Mouse (Mus musculus) heart, embryonic 15.5 days (tissue): Measurements from ENCODE around the gene Erp44. TPM values are rescaled to one million over a fixed set of nuclear protein-coding genes. Genes with fewer than 3 reads are reported as not detected.

Source experiments
- ATAC-seq: fragments of 200-750 bp; cut with Nextera tagmentation; replicated peaks from 2 replicates; pipeline ENCODE4 v1.8.0; 2017; ENCODE audit warnings: low read depth, moderate TSS enrichment; ENCODE audit not compliant: insufficient number of reproducible peaks, insufficient read depth, low FRiP score
- H3K27ac ChIP-seq: fragments of 300-500 bp; sonication (generic); 2 replicates; pipeline ENCODE4 v1.5.1; 2015; ENCODE audit warnings: mild to moderate bottlenecking, inconsistent platforms
- H3K27me3 ChIP-seq: fragments of 300-500 bp; sonication (generic); 2 replicates; pipeline ENCODE4 v1.6.1; 2015; ENCODE audit warnings: inconsistent platforms
- H3K36me3 ChIP-seq: fragments of 300-500 bp; sonication (generic); 2 replicates; pipeline ENCODE4 v1.6.1; 2015; ENCODE audit warnings: mild to moderate bottlenecking, inconsistent platforms
- H3K4me1 ChIP-seq: fragments of 300-500 bp; sonication (generic); replicated peaks from 2 replicates; pipeline ENCODE4 v1.6.1; 2015; ENCODE audit warnings: inconsistent platforms
- H3K4me2 ChIP-seq: fragments of 300-500 bp; sonication (generic); 2 replicates; pipeline ENCODE4 v1.6.1; 2015; ENCODE audit warnings: inconsistent platforms, mild to moderate bottlenecking, moderate library complexity
- H3K4me3 ChIP-seq: fragments of 300-500 bp; sonication (generic); 2 replicates; pipeline ENCODE4 v1.5.1; 2015; ENCODE audit warnings: mild to moderate bottlenecking, inconsistent platforms
- H3K9ac ChIP-seq: fragments of 300-500 bp; sonication (generic); 2 replicates; pipeline ENCODE4 v1.6.1; 2015; ENCODE audit warnings: mild to moderate bottlenecking, inconsistent platforms
- H3K9me3 ChIP-seq: fragments of 300-500 bp; sonication (generic); replicated peaks from 2 replicates; pipeline ENCODE4 v1.6.1; 2016; ENCODE audit warnings: inconsistent platforms
- WGBS: fragments of 180-500 bp; shearing (Covaris S2); methylation state at CpG from one replicate; pipeline ENCODE4 v1.1.7; 2015; ENCODE audit warnings: mixed read lengths; 5-methylcytosine and 5-hydroxymethylcytosine counted together
- polyA plus RNA-seq: library from polyadenylated mRNA; unstranded; fragments of >200 nt; fragmentation: Nextera tagmentation; extraction: Ambion mirVana; gene quantifications from 2 replicates; pipeline ENCODE4 v1.2.1, GENCODE M21; 2015

Gene Erp44
- 54.9 and 55.7 TPM in 2 replicates for polyA plus RNA-seq

DNA sequence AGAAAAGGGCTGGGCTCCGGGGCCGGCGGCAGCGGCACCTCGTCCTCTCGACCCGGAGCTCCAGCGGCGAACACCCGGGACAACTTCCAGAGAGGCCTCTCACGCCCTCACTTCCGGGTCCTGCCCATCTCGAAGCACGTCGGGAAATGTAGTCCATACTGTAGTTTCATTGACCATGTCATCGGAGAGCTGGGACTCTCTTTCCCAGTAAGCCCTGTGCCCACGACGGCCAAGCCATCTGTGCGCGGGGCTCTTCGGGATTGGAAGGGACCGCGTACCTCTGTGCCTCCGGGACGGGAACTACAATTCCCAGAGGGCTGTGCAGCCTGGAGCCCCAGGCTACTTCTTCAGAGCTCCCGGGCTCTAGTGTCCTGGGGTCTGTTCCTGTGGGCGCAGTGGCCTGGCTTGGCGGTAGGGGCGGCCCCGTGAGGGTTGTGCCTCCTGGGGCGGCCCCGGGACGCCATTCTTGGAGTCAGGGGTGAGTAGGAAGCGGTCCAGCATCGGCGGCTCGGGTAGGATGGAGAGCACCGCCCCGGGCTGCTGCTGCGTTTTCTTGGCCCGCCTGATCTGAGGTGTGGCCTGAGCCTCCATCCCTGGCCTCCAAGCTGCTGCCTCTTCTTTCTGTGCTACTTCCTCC lies at the start of gene Erp44, which contains the start of gene Invs:
Erp44 (minus strand) TSS at position 61 of the 637 bp plus-strand sequence.
Invs (plus strand) TSS at position 263 of the 637 bp plus-strand sequence.
- H3K4me3 ChIP-seq: peak within 1 kb of the TSS; percentile 79
- H3K4me2 ChIP-seq: peak within 1 kb of the TSS; percentile 80
- peak within 1 kb of the TSS; percentile 80 for H3K9ac ChIP-seq
- WGBS: under 1% methylated on average over 41 of the region's 41 CpGs
- peak; percentile 100 for ATAC-seq
- no peaks in the 10 kb centered on the region for H3K36me3 ChIP-seq
- no peaks in the 10 kb centered on the region for H3K9me3 ChIP-seq
- H3K4me1 ChIP-seq: peaks cover 11% of the 10 kb centered on the region
- peak within 1 kb of the TSS; percentile 76 for H3K27ac ChIP-seq
- no peaks in the 10 kb centered on the region for H3K27me3 ChIP-seq

DNA sequence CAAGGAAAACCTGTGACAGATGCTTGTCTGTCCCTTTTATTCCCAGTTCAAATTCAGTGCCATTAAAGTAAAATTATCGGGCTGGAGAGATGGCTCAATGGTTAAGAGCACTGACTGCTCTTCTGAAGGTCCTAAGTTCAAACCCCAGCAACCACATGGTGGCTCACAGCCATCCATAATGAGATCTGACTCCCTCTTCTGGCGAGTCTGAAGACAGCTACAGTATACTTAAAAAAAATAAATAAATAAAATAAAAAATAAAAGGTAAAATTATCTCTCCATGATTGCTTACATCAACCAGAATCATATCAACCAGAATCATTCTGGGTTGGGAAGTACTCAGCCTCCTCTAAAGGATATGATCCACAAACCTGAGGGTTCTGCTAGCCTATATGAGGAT lies 48.7 kb upstream of the Erp44 start:
- H3K27me3 ChIP-seq: no peaks in the 10 kb centered on the region
- no peak overlapping the region for H3K4me3 ChIP-seq
- H3K27ac ChIP-seq: no peak overlapping the region
- no peak overlapping the region for H3K9ac ChIP-seq
- no peaks in the 10 kb centered on the region for H3K36me3 ChIP-seq
- 71% methylated on average over 2 of the region's 2 CpGs for WGBS
- no peaks in the 10 kb centered on the region for H3K9me3 ChIP-seq
- H3K4me2 ChIP-seq: no peak overlapping the region
- no peaks in the 10 kb centered on the region for H3K4me1 ChIP-seq
- no peak for ATAC-seq

DNA sequence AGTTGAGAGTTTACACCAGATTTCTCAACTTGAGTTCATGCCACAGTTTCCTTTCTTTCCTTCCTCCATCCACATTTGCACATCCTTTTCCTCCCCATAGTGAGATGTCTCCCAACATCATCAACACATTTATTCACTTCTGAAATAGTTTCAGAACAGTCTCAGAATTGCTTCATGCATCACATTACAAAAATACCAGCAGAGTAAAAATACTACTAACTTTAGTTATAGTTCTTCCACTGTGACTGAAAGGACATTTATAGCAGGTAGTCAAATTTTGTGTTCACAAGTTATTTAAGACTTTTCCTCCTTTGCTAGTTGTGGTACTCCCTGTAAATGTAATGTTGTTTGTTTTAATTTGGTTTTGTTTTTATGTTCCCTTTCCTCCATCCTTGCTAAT lies 47.8 kb upstream of the Erp44 start:
- no peak overlapping the region for H3K4me3 ChIP-seq
- H3K9ac ChIP-seq: no peak overlapping the region
- no peak overlapping the region for H3K4me2 ChIP-seq
- H3K27me3 ChIP-seq: no peaks in the 10 kb centered on the region
- H3K36me3 ChIP-seq: no peaks in the 10 kb centered on the region
- no peaks in the 10 kb centered on the region for H3K4me1 ChIP-seq
- ATAC-seq: no peak
- H3K9me3 ChIP-seq: no peaks in the 10 kb centered on the region
- no peak overlapping the region for H3K27ac ChIP-seq

DNA sequence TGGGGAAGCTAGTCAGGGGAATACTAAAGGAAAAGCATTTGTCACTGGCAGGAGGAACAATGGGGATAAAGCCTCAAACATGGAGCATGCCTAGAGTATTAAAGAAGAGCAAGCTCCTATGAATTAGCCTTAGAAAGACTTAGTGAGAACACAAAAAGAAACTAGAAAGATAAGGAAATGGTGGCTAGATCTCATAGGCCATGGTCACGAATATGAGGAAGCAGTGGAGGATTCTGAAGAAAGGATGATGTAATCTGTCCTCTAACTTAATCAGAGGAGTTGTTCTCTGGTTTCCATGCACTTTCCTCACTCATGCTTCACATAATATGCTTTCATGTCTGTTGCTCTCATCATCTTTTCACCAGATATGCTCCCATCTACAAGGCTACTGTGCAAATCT lies 42.7 kb upstream of the Erp44 start:
- no peaks in the 10 kb centered on the region for H3K36me3 ChIP-seq
- no peaks in the 10 kb centered on the region for H3K9me3 ChIP-seq
- no peak for ATAC-seq
- no peak overlapping the region for H3K4me3 ChIP-seq
- H3K9ac ChIP-seq: no peak overlapping the region
- H3K4me2 ChIP-seq: no peak overlapping the region
- H3K27ac ChIP-seq: no peak overlapping the region
- no peaks in the 10 kb centered on the region for H3K4me1 ChIP-seq
- H3K27me3 ChIP-seq: no peaks in the 10 kb centered on the region
- 48% methylated on average over 1 of the region's 1 CpGs for WGBS

DNA sequence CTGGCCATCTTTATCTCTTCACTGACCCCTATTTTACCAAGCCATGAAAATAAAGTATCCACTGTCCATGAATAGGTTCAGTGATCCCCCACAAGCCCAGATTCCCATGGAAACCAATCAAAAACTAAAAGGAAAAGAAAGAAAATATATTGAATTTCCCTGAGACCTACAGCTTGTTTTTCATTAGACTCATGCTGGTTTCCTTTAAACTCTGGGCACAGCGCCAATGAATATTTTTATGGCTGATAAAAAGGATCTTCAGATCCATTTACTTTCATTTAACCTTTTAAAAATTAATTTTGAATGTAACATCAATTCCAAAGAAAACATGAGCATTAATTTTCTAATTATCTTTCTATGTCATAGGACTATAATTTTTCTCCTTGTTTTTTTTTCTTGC lies 41.9 kb upstream of the Erp44 start:
- Histone ChIP-seq H3K4me1 (no peaks in the 10 kb centered on the region), H3K9me3 (no peaks in the 10 kb centered on the region), H3K4me2 (no peak overlapping the region), H3K9ac (no peak overlapping the region), H3K27me3 (no peaks in the 10 kb centered on the region), H3K27ac (no peak overlapping the region), H3K36me3 (no peaks in the 10 kb centered on the region), H3K4me3 (no peak overlapping the region)
- 68% methylated on average over 1 of the region's 1 CpGs for WGBS
- ATAC-seq: no peak

DNA sequence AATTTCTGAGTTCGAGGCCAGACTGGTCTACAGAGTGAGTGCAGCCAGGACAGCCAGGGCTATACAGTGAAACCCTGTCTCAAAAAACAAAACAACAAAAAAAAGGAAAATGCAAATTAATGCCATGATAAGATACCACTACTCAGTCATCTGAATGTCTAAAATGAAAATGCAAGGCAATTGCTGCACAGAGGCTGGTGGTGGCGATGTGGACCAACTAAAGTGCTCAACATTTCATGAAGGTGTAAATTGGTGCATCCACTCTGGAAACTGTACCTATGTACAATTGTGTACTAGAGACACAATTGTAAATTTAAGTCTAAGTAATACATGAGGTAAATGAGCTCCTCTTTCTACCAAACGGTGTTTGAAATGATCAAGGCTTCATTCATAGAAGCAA lies 36.7 kb upstream of the Erp44 start:
- no peak overlapping the region for H3K4me3 ChIP-seq
- no peaks in the 10 kb centered on the region for H3K27me3 ChIP-seq
- H3K4me2 ChIP-seq: no peak overlapping the region
- 84% methylated on average over 3 of the region's 3 CpGs for WGBS
- no peaks in the 10 kb centered on the region for H3K36me3 ChIP-seq
- no peak for ATAC-seq
- no peaks in the 10 kb centered on the region for H3K4me1 ChIP-seq
- H3K9ac ChIP-seq: no peak overlapping the region
- H3K27ac ChIP-seq: no peak overlapping the region
- H3K9me3 ChIP-seq: no peaks in the 10 kb centered on the region

DNA sequence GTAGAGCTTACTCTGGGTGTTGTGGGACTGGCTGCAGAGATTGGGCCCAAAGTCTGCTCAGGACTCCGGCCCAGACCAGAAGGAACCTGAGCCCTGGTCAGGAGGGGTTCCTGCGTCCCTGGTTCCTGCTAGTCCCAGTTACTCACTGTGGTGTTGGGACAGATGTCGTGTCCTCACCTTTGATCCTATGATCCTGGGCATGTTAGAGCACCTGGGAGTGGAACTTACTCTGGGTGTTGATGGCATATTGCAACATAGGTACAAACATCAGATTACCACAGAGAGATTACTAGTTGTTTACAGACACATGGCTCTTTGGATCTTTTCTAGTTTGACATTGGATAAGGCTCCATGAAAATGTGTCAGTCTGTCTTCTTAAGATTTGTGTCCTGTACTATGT lies 35.5 kb upstream of the Erp44 start:
- Histone ChIP-seq H3K4me3 (no peak overlapping the region), H3K4me1 (no peaks in the 10 kb centered on the region), H3K27ac (no peak overlapping the region), H3K27me3 (no peaks in the 10 kb centered on the region), H3K9me3 (no peaks in the 10 kb centered on the region), H3K4me2 (no peak overlapping the region), H3K36me3 (0 out of 2 replicates have a peak, but pooled peaks cover 4% of the 10 kb centered on the region), H3K9ac (no peak overlapping the region)
- 73% methylated on average over 3 of the region's 3 CpGs for WGBS
- no peak for ATAC-seq

DNA sequence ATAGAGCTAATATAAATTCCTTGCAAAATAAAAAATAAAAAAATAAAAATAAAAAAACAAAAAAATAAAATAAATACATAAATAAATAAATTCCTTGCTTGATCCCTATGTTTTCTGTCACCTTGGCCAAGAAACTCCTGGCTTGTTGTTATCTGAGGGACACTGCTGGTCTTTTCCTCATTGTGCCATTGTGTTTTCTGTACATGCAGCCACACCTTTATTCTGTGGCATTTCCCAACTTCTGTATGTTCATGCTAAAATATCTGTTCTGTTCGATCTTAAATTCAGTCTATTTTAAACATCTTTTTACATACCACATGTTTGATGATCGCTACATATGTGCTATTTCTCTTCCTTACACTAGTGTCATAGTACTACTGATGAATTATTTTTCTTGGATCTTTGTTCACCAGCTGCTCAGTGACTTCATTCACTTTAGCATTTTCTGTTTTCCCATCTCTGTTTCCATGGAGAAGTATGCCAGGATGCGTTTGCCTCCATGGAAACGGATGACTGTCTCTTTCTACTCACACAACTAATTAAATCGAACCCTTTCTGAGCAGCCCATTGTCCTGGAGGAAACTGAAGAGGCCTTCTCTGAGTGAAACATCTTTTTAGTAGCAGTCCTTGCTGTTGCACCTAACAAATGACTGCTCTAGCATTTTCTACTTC lies 7.9 kb upstream of the Erp44 start:
- no peak overlapping the region for H3K27ac ChIP-seq
- no peak overlapping the region for H3K9ac ChIP-seq
- no peaks in the 10 kb centered on the region for H3K9me3 ChIP-seq
- ATAC-seq: no peak
- H3K27me3 ChIP-seq: no peaks in the 10 kb centered on the region
- WGBS: 83% methylated on average over 5 of the region's 5 CpGs
- H3K4me2 ChIP-seq: no peak overlapping the region
- H3K36me3 ChIP-seq: 0 out of 2 replicates have a peak, but pooled peaks cover 3% of the 10 kb centered on the region
- no peaks in the 10 kb centered on the region for H3K4me1 ChIP-seq
- H3K4me3 ChIP-seq: no peak overlapping the region

DNA sequence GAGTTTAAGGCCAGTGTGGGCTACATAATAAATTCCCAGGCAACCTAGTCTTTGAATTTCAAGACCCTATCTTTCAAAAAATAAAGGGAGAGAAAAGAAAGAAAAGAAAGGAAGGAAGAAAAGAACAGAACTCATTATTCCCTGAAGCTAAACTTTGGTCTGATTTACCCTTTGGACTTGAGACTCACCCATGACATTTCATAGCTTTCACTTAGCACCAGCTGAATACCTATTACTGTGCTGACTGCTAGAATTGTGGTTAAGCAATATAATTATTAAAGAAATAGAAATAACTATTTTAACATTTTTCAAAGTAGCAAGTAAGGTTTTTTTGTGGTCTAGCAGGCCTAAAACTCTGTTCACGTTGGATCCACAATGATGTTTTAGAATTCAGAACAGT lies 1.8 kb upstream of the Erp44 start:
- Histone ChIP-seq H3K4me2 (no peak overlapping the region), H3K27ac (no peak overlapping the region), H3K36me3 (no peaks in the 10 kb centered on the region), H3K9ac (no peak overlapping the region), H3K9me3 (no peaks in the 10 kb centered on the region), H3K4me3 (no peak overlapping the region), H3K27me3 (no peaks in the 10 kb centered on the region), H3K4me1 (peaks cover 11% of the 10 kb centered on the region)
- ATAC-seq: no peak
- 84% methylated on average over 1 of the region's 1 CpGs for WGBS

DNA sequence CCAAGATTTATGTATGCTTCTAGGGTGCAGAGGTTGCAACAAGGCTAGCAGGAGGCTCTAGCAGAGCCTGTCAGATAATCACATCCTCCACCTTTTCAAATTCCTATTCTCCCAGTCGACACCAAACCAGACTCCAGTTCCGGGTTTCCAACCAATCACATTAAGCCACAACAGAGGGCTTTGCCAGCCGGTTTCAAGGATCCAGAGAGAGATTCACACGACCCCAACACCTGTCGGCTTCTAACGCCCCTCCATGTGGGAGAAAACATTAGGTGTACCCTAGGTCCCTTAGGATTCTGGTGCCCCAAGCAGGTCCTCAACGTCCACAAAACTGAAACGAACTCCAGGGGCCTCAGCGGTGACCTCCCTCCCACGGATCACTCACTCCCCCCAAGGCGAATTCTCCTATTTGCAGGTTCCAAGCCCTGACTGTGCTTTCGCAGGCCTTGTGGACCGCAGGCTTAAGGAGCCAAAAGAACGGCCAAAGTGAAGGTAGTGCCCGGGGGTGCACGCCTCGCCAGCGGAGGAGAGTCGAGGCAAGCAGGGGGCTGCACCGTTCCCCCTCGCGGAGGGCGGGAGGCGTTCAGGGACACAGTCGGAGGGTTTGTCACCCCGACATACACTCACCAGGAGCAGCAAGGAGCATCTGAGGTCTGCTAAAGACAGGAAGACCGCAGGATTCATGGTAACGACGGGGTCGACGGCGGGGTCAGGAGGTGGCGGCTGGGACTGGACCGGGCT lies 431 bp downstream of the Erp44 start:
- under 1% methylated on average over 34 of the region's 34 CpGs for WGBS
- H3K4me2 ChIP-seq: peak overlapping the region; percentile 80
- no peaks in the 10 kb centered on the region for H3K9me3 ChIP-seq
- H3K4me1 ChIP-seq: peaks cover 11% of the 10 kb centered on the region
- no peak; the same call in 1 of the 2 replicates for ATAC-seq
- H3K27me3 ChIP-seq: no peaks in the 10 kb centered on the region
- peak overlapping the region; percentile 72 for H3K27ac ChIP-seq
- peak overlapping the region; percentile 79 for H3K4me3 ChIP-seq
- peak overlapping the region; percentile 80 for H3K9ac ChIP-seq
- no peaks in the 10 kb centered on the region for H3K36me3 ChIP-seq

DNA sequence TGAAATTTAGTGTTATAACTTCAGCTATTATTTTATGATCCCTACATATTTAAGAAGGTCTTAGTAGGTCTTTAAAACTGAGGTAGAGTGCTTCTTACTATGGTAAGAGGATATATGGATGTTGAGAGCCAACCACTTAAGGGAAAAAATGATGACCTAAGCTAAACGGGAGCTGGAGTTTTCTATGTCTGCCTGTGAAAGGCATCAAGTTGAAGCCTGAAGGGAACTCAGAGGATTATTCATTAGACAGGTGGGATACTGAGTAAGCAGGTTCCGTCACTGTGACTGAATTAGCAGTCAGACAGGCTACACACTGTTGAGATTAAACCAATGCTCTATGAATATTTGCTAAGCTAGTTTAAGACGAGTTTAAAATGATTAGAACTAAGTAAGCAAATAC lies 2.3 kb downstream of the Erp44 start:
- H3K4me2 ChIP-seq: no peak overlapping the region
- no peak overlapping the region for H3K27ac ChIP-seq
- no peak for ATAC-seq
- no peaks in the 10 kb centered on the region for H3K9me3 ChIP-seq
- 79% methylated on average over 3 of the region's 3 CpGs for WGBS
- peaks cover 12% of the 10 kb centered on the region for H3K4me1 ChIP-seq
- H3K27me3 ChIP-seq: no peaks in the 10 kb centered on the region
- no peak overlapping the region for H3K9ac ChIP-seq
- H3K4me3 ChIP-seq: no peak overlapping the region
- no peaks in the 10 kb centered on the region for H3K36me3 ChIP-seq
